Mouse (Mus musculus): ENCODE results near the gene Arhgap15. TPM values are rescaled to one million over a fixed set of nuclear protein-coding genes. Genes with fewer than 3 reads are reported as not detected.
"Not testable (repeated sequence)": the region's sequence is repeated elsewhere in the genome, so short reads cannot be mapped to it uniquely, and the experiment has no call there.

The Arhgap15 gene
- 1 to 10 TPM in 2 of 4 experiments, under 1 TPM in 2; 0.48 to 1.4 (median 1.0) TPM for total RNA-seq (2022)

- no peak for DNase-seq (ENCODE audit: low spot score in 2 of 2)
Measured at GRCm38 (mm10) chr2:43748287-43748983, at the start of gene Arhgap15. Gene Arhgap15, plus strand, starts transcription at chr2:43748824.

DNA sequence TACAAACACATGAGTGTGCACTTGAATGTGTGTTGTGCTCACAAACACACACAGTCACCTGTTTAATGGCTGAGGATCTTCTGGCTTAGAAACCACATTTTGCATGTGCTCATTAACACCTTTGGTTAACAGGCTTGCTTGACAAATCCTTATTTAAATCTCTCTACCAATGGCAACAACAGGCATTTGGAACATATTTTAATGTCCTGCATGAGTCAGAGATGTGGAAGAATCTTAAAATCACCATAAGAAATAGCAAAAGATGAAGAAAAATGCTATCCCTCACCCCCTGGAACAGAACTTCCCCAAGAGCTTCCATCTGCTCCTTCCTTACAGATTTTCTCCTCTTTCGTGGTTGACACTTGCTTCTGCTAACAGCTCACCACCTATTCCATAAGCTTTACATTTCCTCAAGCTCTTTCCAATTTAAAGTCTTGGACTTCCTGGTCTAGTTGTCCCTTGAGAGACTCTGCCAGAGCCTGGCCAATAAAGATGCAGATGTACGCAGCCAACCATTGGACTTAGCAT lies 35.9 kb upstream of the Arhgap15 start:
- no peak for DNase-seq (ENCODE audit: low spot score in 2 of 2)

DNA sequence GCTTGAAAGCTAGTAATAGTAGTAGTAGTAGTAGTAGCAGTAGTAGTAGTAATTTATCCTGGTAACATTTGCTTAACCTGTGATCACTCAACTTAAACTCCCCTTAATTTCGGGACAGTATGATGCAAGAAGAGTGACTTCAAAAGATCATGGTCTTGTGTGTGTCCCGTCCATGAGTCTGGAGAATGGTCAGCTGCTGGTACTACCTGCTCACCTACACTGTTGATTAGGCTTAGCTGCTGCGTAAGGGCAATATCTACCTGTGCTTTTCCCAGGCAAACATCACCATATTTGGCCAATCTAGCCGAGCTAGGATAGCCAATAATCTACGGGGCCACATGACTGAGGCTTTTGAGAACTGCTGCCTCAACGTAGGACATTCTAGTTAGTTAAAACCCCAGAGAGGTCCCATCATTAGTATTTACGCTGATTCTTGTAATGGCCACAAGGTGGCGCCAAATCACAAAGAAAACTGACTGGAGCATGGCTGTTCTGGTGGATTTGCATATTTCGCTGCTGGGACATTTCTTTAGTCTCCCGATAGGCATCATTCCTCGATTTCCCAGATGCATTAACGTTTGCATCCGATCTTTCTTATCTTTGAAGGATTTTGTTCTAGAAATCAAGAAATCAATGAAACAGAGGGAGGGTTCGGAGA lies 26.0 kb upstream of the Arhgap15 start:
- peak; percentile 22 to 28 for DNase-seq (ENCODE audit: low spot score in 2 of 2)

GRCm38 (mm10) chr2:43723104-43723541 lies 25.5 kb upstream of the Arhgap15 start:
- no peak for DNase-seq (ENCODE audit: low spot score in 2 of 2)

DNA sequence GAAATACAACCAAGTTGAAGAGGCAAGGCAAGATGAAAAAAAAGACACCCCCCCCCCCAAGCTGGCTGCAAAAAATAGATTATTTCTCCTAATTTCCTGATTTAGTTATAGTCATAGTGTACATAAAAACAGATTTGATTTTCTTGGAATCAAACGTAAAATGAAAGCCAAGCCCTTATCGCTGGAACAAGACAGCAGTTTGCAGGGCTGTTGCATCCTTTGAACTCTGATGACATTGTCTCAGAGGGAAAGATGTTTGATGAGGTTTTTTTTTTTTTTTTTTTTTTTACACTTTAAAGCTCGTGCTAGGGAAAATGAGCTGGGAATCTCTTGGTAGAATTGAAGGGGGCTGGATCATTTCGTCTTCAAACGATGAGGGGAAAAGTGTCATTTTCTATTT lies 21.4 kb upstream of the Arhgap15 start:
- DNase-seq (ENCODE audit: low spot score in 2 of 2) = no peak

GRCm38 (mm10) chr2:43727693-43728092 lies 20.9 kb upstream of the Arhgap15 start:
- DNase-seq (ENCODE audit: low spot score in 2 of 2) = no peak

DNA sequence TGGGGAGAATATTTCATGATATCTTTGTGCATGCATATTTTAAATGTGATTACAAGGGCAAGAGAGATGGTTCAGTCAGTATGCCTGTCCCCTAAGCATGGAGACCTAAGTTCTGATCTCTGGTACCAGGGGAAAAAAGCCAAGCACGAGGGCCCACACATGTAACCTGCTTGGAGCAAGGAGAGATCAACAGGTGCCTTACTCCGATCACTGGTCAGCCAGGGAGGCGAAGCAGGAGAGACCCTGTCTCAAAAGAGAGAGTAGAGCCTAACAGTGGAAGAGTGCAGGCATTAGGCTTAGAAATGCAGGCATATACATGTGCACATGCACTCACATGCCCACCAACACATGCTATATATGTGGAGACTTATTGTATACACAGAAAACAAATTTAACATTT lies 19.8 kb upstream of the Arhgap15 start:
- DNase-seq (ENCODE audit: low spot score in 2 of 2) = no peak

DNA sequence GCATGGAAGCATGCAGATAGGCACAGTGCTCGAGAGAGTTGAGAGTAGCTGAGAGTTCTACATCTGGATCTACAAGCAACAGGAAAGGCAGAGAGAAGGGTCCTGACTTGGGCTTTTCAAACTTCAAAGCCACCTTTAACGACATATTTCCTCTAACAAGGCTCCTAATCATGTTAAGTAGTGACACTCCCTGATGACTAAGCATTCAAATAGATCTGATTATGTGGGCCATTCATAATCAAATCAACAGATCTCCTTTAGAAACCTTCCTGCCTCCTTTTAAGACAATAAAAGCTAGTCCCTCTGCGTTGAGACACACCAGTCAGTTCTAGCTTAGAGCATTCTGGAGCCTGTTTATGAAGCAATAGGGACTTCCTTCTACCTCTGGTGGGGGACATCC lies 16.2 kb upstream of the Arhgap15 start:
- no peak for DNase-seq (ENCODE audit: low spot score in 2 of 2)

DNA sequence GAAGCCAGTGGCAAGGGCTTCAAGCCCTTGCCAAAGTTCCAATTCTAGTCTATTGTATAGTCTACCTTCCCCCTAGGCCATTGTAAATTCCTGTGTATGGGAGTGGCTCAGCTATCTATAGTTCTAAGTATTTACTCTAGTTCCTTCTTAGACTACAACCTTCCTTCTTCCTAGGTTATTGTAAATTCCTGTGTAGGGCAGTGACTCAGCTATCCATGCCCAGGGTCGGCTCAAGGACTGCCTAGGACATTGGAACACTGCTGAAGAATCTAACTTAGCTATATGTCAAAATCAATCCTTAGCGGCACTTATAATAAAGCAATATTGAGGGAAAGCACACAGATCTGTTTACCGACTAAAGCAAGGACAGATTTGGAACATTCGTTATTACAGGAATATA lies 13.6 kb upstream of the Arhgap15 start:
- DNase-seq (ENCODE audit: low spot score in 2 of 2) = not testable (repeated sequence)

- no peak for DNase-seq (ENCODE audit: low spot score in 2 of 2)
Measured at GRCm38 (mm10) chr2:43737546-43737945, 11.1 kb upstream of the Arhgap15 start.

DNA sequence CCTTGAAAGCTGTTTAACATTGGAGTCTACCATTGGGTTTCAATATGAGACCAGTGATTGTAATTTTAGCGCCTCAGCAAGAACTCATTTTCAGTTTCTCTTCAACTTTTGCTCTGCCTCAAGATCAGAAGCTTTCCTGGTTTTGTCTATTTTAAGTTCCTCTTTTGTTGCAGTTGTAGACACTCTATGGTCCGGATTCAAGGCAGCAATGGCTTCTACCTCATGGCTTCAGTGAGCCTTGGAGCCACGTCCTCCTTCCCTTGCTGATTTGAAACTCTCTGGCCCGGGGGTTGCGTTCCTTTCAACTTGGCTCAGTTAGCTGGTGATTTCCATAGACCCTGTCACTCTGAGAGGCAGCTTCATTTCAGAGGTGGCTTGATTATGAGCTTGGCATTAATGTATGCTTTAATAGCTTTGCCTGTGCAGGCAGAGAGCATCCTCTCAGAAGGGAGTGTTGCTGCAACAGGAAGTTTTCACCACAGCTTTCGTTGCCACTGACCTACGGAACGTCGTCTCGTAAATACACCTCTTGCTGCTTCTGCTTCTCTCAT lies 10.0 kb upstream of the Arhgap15 start:
- DNase-seq (ENCODE audit: low spot score in 2 of 2) = no peak

GRCm38 (mm10) chr2:43739190-43739818 lies 9.3 kb upstream of the Arhgap15 start:
- DNase-seq (ENCODE audit: low spot score in 2 of 2) = no peak

DNA sequence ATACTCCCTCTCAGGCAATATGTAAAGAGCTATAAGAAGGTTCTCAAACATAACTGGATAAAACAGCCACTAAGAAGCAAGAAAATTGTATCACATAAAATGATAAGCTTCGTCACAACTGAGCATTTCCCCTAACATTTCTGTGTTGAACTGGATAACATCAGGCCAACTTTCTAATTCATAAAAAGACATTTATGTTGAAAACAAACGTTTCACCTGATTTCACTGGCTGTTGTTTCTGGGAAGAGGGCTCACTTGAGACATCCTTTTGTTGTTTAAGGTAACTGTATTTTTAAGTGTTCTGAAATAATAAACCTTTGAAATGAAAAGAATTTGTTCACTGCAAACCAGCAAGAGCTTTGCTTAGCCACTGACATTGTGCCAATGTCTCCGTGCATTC lies 697 bp downstream of the Arhgap15 start:
- DNase-seq (ENCODE audit: low spot score in 2 of 2) = no peak

- no peak for DNase-seq (ENCODE audit: low spot score in 2 of 2)
Measured at GRCm38 (mm10) chr2:43755899-43756298, 7.3 kb downstream of the Arhgap15 start.

DNA sequence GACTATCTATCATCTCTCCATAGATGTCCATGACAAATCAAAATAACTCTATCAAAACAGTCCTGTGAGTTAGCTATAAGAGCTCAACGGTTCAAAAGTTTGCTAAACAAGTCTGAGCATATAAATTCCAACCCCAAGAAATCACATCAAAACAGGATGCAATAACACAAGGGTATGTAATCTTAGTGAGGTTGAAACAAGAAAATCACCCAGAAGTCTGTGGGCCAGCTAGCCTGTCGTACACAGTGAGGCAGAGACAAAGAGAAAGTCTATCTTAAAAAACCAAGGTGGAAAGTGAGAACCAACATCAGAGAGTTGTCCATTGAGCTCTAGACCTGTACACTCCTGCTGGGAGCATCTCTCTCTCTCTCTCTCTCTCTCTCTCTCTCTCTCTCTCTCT lies 8.0 kb downstream of the Arhgap15 start:
- DNase-seq (ENCODE audit: low spot score in 2 of 2) = no peak

GRCm38 (mm10) chr2:43761735-43762134 lies 13.1 kb downstream of the Arhgap15 start:
- no peak for DNase-seq (ENCODE audit: low spot score in 2 of 2)

DNA sequence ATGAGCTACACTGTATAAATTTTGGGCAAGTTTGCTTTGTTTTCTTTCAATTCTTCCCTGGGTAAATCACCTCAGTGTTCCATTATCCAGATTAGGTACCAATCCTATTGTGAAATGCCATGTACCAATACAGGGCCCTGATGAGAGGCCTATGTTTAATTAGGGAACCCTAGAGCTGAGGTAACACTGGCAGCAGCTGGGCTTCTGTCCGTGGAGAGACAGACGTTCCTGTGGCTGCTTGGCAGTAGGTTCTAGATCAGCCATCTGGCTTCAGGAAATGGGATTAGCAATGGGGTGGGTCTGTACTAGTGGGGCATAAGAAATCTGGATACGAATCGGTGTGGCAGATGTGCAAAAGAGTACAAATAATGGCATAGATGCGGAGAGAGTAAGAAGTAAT lies 14.7 kb downstream of the Arhgap15 start:
- no peak for DNase-seq (ENCODE audit: low spot score in 2 of 2)

DNA sequence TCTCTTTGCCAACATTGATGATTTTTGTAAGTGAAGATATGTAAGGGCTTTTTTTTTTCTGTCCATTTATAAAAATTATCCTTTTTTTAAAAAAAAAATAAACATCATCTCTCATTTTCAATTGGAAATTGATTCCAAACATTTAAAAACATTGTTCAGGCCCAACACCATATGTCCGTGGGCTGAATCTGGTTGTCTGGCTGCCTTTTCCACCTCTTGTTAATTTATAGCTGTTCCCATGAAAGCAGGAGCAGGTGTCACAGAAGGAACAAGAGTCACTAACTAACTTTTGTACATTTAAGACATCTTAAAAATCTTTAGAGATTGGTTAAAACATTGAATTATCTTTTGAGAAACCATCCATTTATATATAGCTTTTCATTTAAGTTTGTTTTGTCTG lies 15.8 kb downstream of the Arhgap15 start:
- no peak for DNase-seq (ENCODE audit: low spot score in 2 of 2)

- DNase-seq (ENCODE audit: low spot score in 2 of 2) = no peak
Measured at GRCm38 (mm10) chr2:43766200-43766599, 17.6 kb downstream of the Arhgap15 start.

DNA sequence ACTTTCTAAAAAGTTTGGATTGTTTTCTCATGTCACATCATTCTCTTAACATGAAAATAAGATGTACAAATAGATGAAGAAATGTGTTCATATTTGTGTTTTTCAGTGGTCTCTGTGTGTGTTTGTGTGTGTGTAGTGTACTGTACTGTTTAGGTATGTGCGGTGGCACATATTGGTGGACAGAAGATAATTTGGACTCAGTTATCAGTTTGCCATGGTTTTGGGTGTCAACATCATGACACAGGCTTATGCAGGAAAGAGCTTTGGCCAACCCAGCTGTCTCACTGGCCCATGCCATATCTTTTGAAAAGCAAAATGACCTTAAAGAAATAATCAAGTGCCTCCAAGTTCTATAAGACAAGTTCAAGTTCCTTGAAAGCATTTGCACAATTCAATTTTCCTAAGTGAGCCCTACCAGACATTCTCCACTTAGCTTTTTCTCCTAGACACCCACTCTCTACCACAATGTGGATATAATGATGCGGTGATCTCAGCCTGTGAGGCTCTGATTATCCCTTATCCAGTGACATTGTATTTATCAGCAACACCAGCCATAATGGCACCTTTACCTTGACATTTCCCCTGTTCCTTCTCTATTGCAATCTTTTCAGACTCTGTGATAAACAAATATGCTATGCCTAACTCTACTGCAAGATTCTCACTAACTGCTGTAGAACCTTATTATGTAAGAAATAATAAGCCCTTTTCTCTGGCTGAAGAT lies 21.4 kb downstream of the Arhgap15 start:
- no peak for DNase-seq (ENCODE audit: low spot score in 2 of 2)

- DNase-seq (ENCODE audit: low spot score in 2 of 2) = no peak
Measured at GRCm38 (mm10) chr2:43772640-43773039, 24.0 kb downstream of the Arhgap15 start.
